Mouse (Mus musculus): ENCODE measurements at regions not wholly inside any gene's neighbourhood (a gene's known extent, or its start where the extent isn't known, plus 50 kb on each side); places are given as distances from the start of the nearest gene placed in this dataset.

GRCm38 (mm10) chr4:32164081-32164641 lies 74.4 kb upstream of the Bach2 start:
- TF ChIP-seq CTCF (IDR thresholded peaks at IDR 0.05) (no peak), EP300 (IDR thresholded peaks at IDR 0.05) (no peak)

All from lung, postnatal 0 days (tissue).